Mouse (Mus musculus) intestine, embryonic 16.5 days (tissue): ENCODE measurements around the gene Hnf4a. TPM values are rescaled to one million over a fixed set of nuclear protein-coding genes. Genes with fewer than 3 reads are reported as not detected.

Experiments
- ATAC-seq: fragments of 200-750 bp; cut with Nextera tagmentation; 2 replicates; pipeline ENCODE4 v1.8.0; 2017; ENCODE audit warnings: moderate TSS enrichment, moderate library complexity
- H3K27ac ChIP-seq: fragments of 300-500 bp; sonication (generic); 2 replicates; pipeline ENCODE4 v1.5.1; 2014; ENCODE audit warnings: mild to moderate bottlenecking, low read length
- H3K27me3 ChIP-seq: fragments of 300-500 bp; sonication (generic); replicated peaks from 2 replicates; pipeline ENCODE4 v1.6.1; 2014; ENCODE audit warnings: low read length, control low read depth, mixed read lengths; ENCODE audit not compliant: control insufficient read depth, insufficient read depth
- H3K36me3 ChIP-seq: fragments of 300-500 bp; sonication (generic); 2 replicates; pipeline ENCODE4 v1.6.1; 2014; ENCODE audit warnings: low read length, control low read depth; ENCODE audit not compliant: control insufficient read depth, insufficient read depth
- H3K4me1 ChIP-seq: fragments of 300-500 bp; sonication (generic); 2 replicates; pipeline ENCODE4 v1.6.1; 2014; ENCODE audit warnings: low read length, control low read depth, mixed read lengths; ENCODE audit not compliant: control insufficient read depth, insufficient read depth
- H3K4me2 ChIP-seq: fragments of 300-500 bp; sonication (generic); 2 replicates; pipeline ENCODE4 v1.6.1; 2014; ENCODE audit warnings: low read depth, low read length, control low read depth
- H3K4me3 ChIP-seq: fragments of 300-500 bp; sonication (generic); 2 replicates; pipeline ENCODE4 v1.5.1; 2014; ENCODE audit warnings: mild to moderate bottlenecking, low read length
- H3K9ac ChIP-seq: fragments of 300-500 bp; sonication (generic); 2 replicates; pipeline ENCODE4 v1.6.1; 2014; ENCODE audit warnings: low read depth, low read length
- H3K9me3 ChIP-seq: fragments of 300-500 bp; sonication (generic); 2 replicates; pipeline ENCODE4 v1.6.1; 2016; ENCODE audit warnings: low read length, control low read depth; ENCODE audit not compliant: control insufficient read depth
- WGBS: fragments of 180-500 bp; shearing (Covaris S2); extraction: QIAGEN DNeasy Blood & Tissue Kit; methylation state at CpG from one replicate; pipeline ENCODE4 v1.1.7; 2014; 5-methylcytosine and 5-hydroxymethylcytosine counted together
- polyA plus RNA-seq: library from polyadenylated mRNA; unstranded; fragments of >200 nt; fragmentation: Nextera tagmentation; extraction: Ambion mirVana; gene quantifications from 2 replicates; pipeline ENCODE4 v1.2.1, GENCODE M21; 2015

The Hnf4a gene
- polyA plus RNA-seq, 1 experiment from 2014 or later, result 86.6 TPM

DNA sequence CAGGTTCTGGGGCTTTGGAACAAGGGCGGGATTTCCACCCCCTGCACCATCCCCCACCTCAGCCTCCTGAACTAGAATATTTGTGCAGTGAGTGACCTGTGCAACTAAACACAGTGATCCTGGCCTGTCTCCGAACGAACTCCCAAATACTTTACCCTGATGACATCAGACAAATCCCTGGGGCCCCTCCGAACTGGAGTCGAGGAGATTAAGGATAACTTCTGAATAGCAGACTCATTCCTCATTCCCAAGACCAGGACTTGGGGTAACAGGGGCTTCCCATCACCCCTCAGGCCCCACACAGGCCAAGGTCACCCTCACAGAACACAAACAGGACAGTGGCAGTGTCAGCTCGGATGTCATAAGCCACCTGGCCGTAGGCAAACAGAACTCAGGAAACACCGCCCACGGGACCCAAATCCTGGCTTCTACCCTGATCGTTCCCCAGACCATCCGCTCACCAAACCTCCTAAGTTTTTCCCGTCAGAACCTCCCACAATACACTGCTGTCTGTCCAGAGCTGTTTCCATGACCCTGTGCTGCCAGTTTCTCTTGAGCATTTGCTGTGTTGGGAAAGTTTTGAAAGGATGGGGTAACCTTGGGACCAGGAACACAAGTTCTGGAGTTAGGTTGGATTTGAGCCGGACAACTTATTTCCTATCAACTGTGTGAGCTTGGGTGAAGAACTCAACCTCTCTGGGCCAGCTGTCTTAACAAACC is 32.9 kb downstream of the Hnf4a start:
- Histone ChIP-seq H3K27ac (peak overlapping the region; percentile 90), H3K4me2 (peak overlapping the region; percentile 35)
- WGBS, result 53% methylated on average over 13 of the region's 13 CpGs

DNA sequence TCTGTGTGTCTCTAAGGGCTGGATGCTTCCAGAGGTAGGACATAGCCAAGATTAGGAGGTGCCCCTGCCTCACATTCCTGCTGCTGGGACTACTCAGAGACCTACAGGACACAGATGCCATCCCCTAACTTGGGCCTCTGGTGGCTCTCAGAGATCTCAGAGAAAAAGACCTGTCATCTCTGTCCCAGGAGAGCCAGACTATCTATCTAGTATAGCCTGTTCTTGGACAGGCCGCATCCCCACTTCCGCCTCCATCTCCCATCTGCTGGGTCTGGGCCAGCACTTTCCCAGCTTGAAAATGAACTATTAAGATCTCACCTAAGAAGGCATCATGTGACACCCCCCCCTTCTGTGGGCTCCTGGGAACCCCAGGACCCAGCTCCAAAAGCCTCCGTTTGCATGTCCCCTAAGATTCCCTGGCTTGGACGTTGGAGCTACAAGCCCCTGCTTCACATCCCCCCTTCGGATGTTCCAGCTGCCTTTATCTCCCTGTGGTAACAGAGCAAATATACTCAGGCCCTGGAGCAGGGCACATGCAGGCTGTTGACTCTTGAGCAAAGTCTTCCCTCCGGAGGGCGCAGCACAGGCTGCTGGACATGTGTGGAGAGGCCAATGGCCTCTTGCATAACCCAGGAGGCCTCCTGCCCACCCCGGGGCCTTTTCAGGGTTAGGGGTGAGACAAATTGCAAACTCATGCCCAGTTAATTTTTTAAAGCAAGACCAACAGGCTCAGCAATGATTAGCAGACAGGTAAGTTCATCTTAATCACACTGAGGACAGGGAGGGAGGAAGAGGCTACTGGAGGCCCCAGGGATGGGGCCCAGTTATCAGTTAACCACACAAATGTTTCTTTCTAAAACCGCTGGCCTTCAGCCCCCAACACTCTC is 33.9 kb downstream of the Hnf4a start:
- Histone ChIP-seq H3K9me3 (no peaks in the 10 kb centered on the region), H3K36me3 (no peaks in the 10 kb centered on the region), H3K4me2 (peak overlapping the region; percentile 35), H3K4me1 (peaks cover 8% of the 10 kb centered on the region), H3K27me3 (no peaks in the 10 kb centered on the region), H3K27ac (peak overlapping the region; percentile 90), H3K4me3 (peak overlapping the region; percentile 42), H3K9ac (peak overlapping the region; percentile 69)
- peak; percentile 73 for ATAC-seq
- 59% methylated on average over 9 of the region's 9 CpGs for WGBS

More for the DNA sequence above, 32.9 kb downstream of the Hnf4a start:
- no peaks in the 10 kb centered on the region for H3K9me3 ChIP-seq
- H3K36me3 ChIP-seq, result no peaks in the 10 kb centered on the region
- H3K4me3 ChIP-seq, result peak overlapping the region; percentile 42
- peaks cover 13% of the 10 kb centered on the region for H3K4me1 ChIP-seq
- H3K27me3 ChIP-seq, result no peaks in the 10 kb centered on the region
- ATAC-seq, result no peak
- H3K9ac ChIP-seq, result peak overlapping the region; percentile 69

DNA sequence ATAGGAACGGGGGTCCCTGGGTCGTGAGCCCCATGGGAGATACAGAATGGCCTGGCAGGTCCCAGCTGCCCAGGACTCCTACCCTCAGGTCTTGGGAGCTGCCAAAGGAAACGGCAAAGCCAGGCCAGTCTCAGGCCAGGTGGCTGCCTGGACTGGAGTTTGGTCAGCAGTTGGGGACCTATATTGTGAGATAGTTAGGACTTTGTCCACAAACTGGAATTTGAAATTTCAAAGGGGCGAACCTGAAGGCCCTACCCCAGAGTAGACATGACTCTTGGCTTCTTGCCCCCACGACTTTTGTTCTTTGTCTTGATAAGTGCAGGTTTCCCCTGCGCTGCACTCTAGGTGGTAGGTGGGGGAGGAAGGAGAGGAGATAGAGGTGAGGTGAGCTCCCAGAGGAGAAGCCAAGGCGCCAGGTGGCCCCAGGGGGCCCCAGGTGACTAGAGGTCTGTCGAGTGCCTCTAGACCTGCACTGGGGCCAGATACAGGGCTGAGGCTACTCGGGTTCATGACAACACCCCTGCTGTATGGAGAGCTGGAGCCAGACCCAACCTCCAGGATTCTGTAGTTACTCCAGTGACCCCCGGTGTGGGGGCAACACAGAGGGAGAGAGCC is 35.1 kb downstream of the Hnf4a start:
- H3K27ac ChIP-seq, result peak overlapping the region; percentile 90
- H3K4me3 ChIP-seq, result peak overlapping the region; percentile 42

DNA sequence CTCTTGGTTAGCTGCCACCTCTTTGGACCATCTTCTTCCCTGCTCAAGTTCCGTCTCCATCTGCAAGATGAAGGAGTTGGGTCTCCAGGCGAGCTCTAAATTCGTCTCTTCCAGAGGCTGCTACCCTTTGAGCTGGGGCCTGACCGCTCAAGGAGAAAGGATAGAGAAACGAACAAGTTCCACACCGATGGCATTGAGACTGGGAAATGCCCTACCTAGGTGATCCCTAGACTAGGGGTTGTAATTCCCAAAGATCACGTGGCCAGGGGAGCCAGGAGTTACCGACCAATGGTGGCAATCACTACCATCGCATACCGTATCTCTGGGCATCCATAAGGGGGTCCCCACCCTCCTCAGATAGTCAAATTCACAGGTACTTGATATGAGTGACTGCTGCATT is 36.1 kb downstream of the Hnf4a start:
- H3K27ac ChIP-seq, result no peak overlapping the region
- WGBS, result 89% methylated on average over 10 of the region's 10 CpGs

More for the DNA sequence above, 35.1 kb downstream of the Hnf4a start:
- H3K4me1 ChIP-seq, result peaks cover 2% of the 10 kb centered on the region; the same call in 1 of the 2 replicates
- ATAC-seq, result peak; percentile 90
- no peaks in the 10 kb centered on the region for H3K36me3 ChIP-seq
- no peaks in the 10 kb centered on the region for H3K9me3 ChIP-seq
- peak overlapping the region; percentile 69 for H3K9ac ChIP-seq
- peak overlapping the region; percentile 34 for H3K4me2 ChIP-seq
- 61% methylated on average over 10 of the region's 10 CpGs for WGBS
- H3K27me3 ChIP-seq, result no peaks in the 10 kb centered on the region

DNA sequence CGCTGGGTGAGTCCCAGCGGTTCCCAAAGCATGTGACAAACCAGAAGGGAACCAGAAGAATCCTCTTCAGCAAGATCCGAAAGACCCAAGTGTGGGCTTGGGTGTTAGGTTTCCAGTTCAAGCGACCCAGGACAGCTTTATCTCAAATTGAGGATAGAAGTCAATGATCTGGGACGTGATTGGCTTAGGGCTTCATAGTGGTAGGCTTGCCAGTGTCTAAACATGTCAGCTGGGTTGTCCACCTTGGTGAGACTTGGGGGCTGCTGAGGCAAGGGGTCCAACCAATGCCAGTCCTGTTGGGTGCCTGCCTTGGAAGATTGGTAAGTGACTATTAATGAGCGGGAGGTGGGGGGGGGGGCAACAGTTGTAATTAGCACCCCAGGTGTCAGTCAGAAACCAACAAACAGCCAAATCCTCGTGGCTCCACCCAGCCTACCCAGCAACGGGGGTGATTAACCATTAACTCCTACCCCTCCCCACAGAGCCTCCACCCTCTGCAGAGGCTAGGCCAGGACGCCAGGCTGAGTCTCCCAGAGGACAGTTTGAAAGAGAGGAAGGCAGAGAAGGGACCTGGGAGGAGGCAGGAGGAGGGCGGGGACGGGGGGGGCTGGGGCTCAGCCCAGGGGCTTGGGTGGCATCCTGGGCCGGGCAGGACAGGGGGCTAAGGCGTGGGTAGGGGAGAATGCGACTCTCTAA is 40.2 kb downstream of the Hnf4a start:
- Histone ChIP-seq H3K9me3 (no peaks in the 10 kb centered on the region), H3K4me2 (0 out of 2 replicates have a peak overlapping the region, but pooled peaks have one; percentile 53), H3K9ac (peak overlapping the region; percentile 73), H3K27ac (peak overlapping the region; percentile 81), H3K4me1 (peaks cover 5% of the 10 kb centered on the region; the same call in 1 of the 2 replicates), H3K27me3 (no peaks in the 10 kb centered on the region), H3K36me3 (no peaks in the 10 kb centered on the region), H3K4me3 (peak overlapping the region; percentile 54)
- WGBS, result 54% methylated on average over 14 of the region's 14 CpGs
- ATAC-seq, result peak; percentile 92

More for the DNA sequence above, 36.1 kb downstream of the Hnf4a start:
- Histone ChIP-seq H3K4me2 (no peak overlapping the region), H3K9me3 (no peaks in the 10 kb centered on the region), H3K27me3 (no peaks in the 10 kb centered on the region), H3K4me1 (peaks cover 2% of the 10 kb centered on the region; the same call in 1 of the 2 replicates), H3K36me3 (no peaks in the 10 kb centered on the region), H3K9ac (peak overlapping the region; percentile 22; the same call in 1 of the 2 replicates), H3K4me3 (no peak overlapping the region)
- ATAC-seq, result no peak

DNA sequence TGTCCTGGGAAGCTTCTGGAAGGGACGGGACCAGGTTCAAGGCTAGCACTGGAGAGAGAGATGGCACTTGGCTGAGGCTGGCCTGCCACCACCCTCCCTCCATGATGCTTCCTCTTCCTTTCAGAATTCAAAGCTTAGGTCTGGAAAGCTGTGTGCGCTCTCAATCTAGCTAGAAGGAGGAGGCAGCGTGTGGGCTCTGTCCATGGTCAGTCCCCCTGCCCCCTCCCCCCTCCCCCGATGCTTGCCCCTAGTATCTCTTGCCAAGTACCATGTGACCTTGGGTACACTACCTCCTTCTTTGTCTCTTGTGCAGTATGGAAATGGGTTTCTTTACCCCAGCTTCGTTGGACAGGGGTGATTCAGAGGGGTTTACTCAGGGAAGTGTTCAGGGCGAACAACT is 42.2 kb downstream of the Hnf4a start:
- Histone ChIP-seq H3K9me3 (no peaks in the 10 kb centered on the region), H3K4me2 (peak overlapping the region; percentile 53), H3K36me3 (no peaks in the 10 kb centered on the region), H3K4me1 (peaks cover 11% of the 10 kb centered on the region; the same call in 1 of the 2 replicates), H3K9ac (peak overlapping the region; percentile 73), H3K27me3 (no peaks in the 10 kb centered on the region), H3K4me3 (peak overlapping the region; percentile 54), H3K27ac (peak overlapping the region; percentile 81)
- 63% methylated on average over 6 of the region's 6 CpGs for WGBS
- no peak for ATAC-seq

DNA sequence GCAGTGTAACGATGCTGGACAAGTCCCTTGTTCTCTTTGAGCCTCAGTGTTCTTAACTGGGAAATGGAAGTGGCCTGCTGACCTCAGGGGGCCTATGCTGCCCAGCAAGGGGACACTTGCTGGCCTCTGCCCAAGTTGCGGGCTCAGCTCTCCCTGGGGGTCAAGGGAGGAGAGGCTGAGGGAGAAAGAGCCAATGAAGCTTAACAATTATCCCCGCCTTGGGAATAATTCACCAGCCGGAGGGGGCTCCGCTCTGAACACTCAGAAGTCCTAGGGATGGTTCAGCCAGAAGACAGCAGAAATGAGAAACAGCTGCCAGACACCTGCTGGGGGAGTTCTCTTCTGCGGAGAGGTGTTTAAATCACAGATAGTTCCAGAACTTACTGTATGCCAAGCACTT is 43.2 kb downstream of the Hnf4a start:
- Histone ChIP-seq H3K27ac (peak overlapping the region; percentile 63), H3K9me3 (no peaks in the 10 kb centered on the region), H3K4me1 (peaks cover 13% of the 10 kb centered on the region; the same call in 1 of the 2 replicates), H3K9ac (peak overlapping the region; percentile 73), H3K36me3 (no peaks in the 10 kb centered on the region), H3K27me3 (no peaks in the 10 kb centered on the region), H3K4me2 (peak overlapping the region; percentile 53), H3K4me3 (peak overlapping the region; percentile 54)
- no peak for ATAC-seq
- WGBS, result 35% methylated on average over 6 of the region's 6 CpGs

DNA sequence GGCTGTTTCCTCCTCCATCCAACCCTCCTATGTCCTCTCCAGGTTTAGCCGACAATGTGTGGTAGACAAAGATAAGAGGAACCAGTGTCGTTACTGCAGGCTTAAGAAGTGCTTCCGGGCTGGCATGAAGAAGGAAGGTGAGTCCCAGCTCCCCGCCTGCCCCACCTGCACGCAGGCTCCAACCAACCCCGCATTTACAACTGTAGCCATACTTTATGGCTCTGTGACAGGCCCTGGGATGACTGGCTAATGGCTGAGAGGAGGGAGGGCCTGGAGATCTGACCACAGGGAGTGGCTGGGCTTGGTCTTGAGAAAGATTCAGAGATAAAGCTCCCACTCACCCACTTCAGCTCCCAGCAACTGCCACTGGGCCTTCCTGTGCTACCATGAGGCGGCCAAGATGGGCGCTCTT is 45.9 kb downstream of the Hnf4a start:
- peak; percentile 94 for ATAC-seq
- 29% methylated on average over 8 of the region's 8 CpGs for whole genome bisulfite sequencing
- H3K9me3 ChIP-seq, result no peaks in the 10 kb centered on the region
- peak overlapping the region; percentile 95 for H3K27ac ChIP-seq
- H3K4me2 ChIP-seq, result no peak overlapping the region
- no peaks in the 10 kb centered on the region for H3K27me3 ChIP-seq
- H3K4me1 ChIP-seq, result peaks cover 25% of the 10 kb centered on the region; the same call in 1 of the 2 replicates
- H3K9ac ChIP-seq, result peak overlapping the region; percentile 5
- no peaks in the 10 kb centered on the region for H3K36me3 ChIP-seq
- no peak overlapping the region for H3K4me3 ChIP-seq
